Mouse (Mus musculus): ENCODE results near the gene D130052B06Rik. TPM values are rescaled to one million over a fixed set of nuclear protein-coding genes. Genes with fewer than 3 reads are reported as not detected.

Gene D130052B06Rik
- 0.09 TPM in 1 of 2 replicates, not detected in the other for polyA plus RNA-seq (2016; fragmentation: Nextera tagmentation; extraction: Ambion mirVana)

GRCm38 (mm10) chr11:33598986-33599385 lies at the start of gene D130052B06Rik:
Gene D130052B06Rik, plus strand, starts transcription at chr11:33599302.
- H3K4me1 ChIP-seq (replicated peaks): no peaks in the 10 kb centered on the region
- H3K4me3 ChIP-seq (replicated peaks): no peak within 1 kb of the TSS
- no peak within 1 kb of the TSS for H3K4me2 ChIP-seq
- 70% methylated on average over 4 of the region's 4 CpGs for WGBS
- H3K9ac ChIP-seq (replicated peaks): no peak within 1 kb of the TSS
- H3K27me3 ChIP-seq: peaks cover 2% of the 10 kb centered on the region; the same call in 1 of the 2 replicates
- H3K9me3 ChIP-seq: no peaks in the 10 kb centered on the region
- H3K36me3 ChIP-seq: no peaks in the 10 kb centered on the region
- H3K27ac ChIP-seq: no peak within 1 kb of the TSS
- no peak for ATAC-seq (ENCODE audit: insufficient number of reproducible peaks, insufficient read depth, low FRiP score, low TSS enrichment, low read depth)

- no peak overlapping the region for H3K27ac ChIP-seq
- no peak overlapping the region for H3K9ac ChIP-seq (replicated peaks)
- H3K27me3 ChIP-seq: no peaks in the 10 kb centered on the region
- H3K4me3 ChIP-seq (replicated peaks): no peak overlapping the region
- H3K4me2 ChIP-seq: no peak overlapping the region
- H3K4me1 ChIP-seq (replicated peaks): no peaks in the 10 kb centered on the region
- ATAC-seq (ENCODE audit: insufficient number of reproducible peaks, insufficient read depth, low FRiP score, low TSS enrichment, low read depth): no peak
- 81% methylated on average over 14 of the region's 14 CpGs for WGBS
- H3K36me3 ChIP-seq: no peaks in the 10 kb centered on the region
- no peaks in the 10 kb centered on the region for H3K9me3 ChIP-seq
Measured at GRCm38 (mm10) chr11:33550861-33551560, 48.1 kb upstream of the D130052B06Rik start.

- Histone ChIP-seq H3K27me3 (no peaks in the 10 kb centered on the region), H3K4me3 (replicated peaks) (no peak overlapping the region), H3K36me3 (no peaks in the 10 kb centered on the region), H3K4me1 (replicated peaks) (no peaks in the 10 kb centered on the region), H3K27ac (no peak overlapping the region), H3K4me2 (no peak overlapping the region), H3K9ac (replicated peaks) (no peak overlapping the region), H3K9me3 (no peaks in the 10 kb centered on the region)
- ATAC-seq (ENCODE audit: insufficient number of reproducible peaks, insufficient read depth, low FRiP score, low TSS enrichment, low read depth): no peak
- WGBS: 82% methylated on average over 8 of the region's 8 CpGs
Measured at GRCm38 (mm10) chr11:33554123-33554522, 45.0 kb upstream of the D130052B06Rik start.

GRCm38 (mm10) chr11:33563921-33564320 lies 35.2 kb upstream of the D130052B06Rik start:
- H3K27ac ChIP-seq: no peak overlapping the region
- H3K4me3 ChIP-seq (replicated peaks): no peak overlapping the region
- H3K27me3 ChIP-seq: no peaks in the 10 kb centered on the region
- H3K4me1 ChIP-seq (replicated peaks): no peaks in the 10 kb centered on the region
- H3K9ac ChIP-seq (replicated peaks): no peak overlapping the region
- 81% methylated on average over 2 of the region's 2 CpGs for WGBS
- H3K4me2 ChIP-seq: no peak overlapping the region
- no peaks in the 10 kb centered on the region for H3K36me3 ChIP-seq
- ATAC-seq (ENCODE audit: insufficient number of reproducible peaks, insufficient read depth, low FRiP score, low TSS enrichment, low read depth): no peak
- no peaks in the 10 kb centered on the region for H3K9me3 ChIP-seq

GRCm38 (mm10) chr11:33570413-33570812 lies 28.7 kb upstream of the D130052B06Rik start:
- Histone ChIP-seq H3K4me2 (no peak overlapping the region), H3K9me3 (no peaks in the 10 kb centered on the region)
- no peak for ATAC-seq (ENCODE audit: insufficient number of reproducible peaks, insufficient read depth, low FRiP score, low TSS enrichment, low read depth)

GRCm38 (mm10) chr11:33574944-33575343 lies 24.2 kb upstream of the D130052B06Rik start:
- Histone ChIP-seq H3K27me3 (0 out of 2 replicates have a peak, but pooled peaks cover 2% of the 10 kb centered on the region), H3K4me3 (replicated peaks) (no peak overlapping the region), H3K27ac (no peak overlapping the region), H3K9me3 (no peaks in the 10 kb centered on the region), H3K36me3 (no peaks in the 10 kb centered on the region), H3K4me2 (no peak overlapping the region), H3K4me1 (replicated peaks) (no peaks in the 10 kb centered on the region; the same call in 1 of the 2 replicates), H3K9ac (replicated peaks) (no peak overlapping the region)
- 88% methylated on average over 3 of the region's 3 CpGs for WGBS
- no peak for ATAC-seq (ENCODE audit: insufficient number of reproducible peaks, insufficient read depth, low FRiP score, low TSS enrichment, low read depth)

More at GRCm38 (mm10) chr11:33570413-33570812, 28.7 kb upstream of the D130052B06Rik start:
- no peaks in the 10 kb centered on the region for H3K4me1 ChIP-seq (replicated peaks)
- no peak overlapping the region for H3K9ac ChIP-seq (replicated peaks)
- no peak overlapping the region for H3K4me3 ChIP-seq (replicated peaks)
- H3K36me3 ChIP-seq: no peaks in the 10 kb centered on the region
- H3K27me3 ChIP-seq: no peaks in the 10 kb centered on the region
- no peak overlapping the region for H3K27ac ChIP-seq

GRCm38 (mm10) chr11:33578859-33579258 lies 20.2 kb upstream of the D130052B06Rik start, which contains the start of gene Gabrp:
Gene Gabrp, minus strand, starts transcription at chr11:33578959.
- ATAC-seq (ENCODE audit: insufficient number of reproducible peaks, insufficient read depth, low FRiP score, low TSS enrichment, low read depth): no peak
- no peaks in the 10 kb centered on the region for H3K36me3 ChIP-seq
- no peak within 1 kb of the TSS for H3K9ac ChIP-seq (replicated peaks)
- no peak within 1 kb of the TSS for H3K4me3 ChIP-seq (replicated peaks)
- no peak within 1 kb of the TSS for H3K4me2 ChIP-seq
- H3K27me3 ChIP-seq: peaks cover 5% of the 10 kb centered on the region; the same call in 1 of the 2 replicates
- H3K4me1 ChIP-seq (replicated peaks): no peaks in the 10 kb centered on the region; the same call in 1 of the 2 replicates
- H3K27ac ChIP-seq: no peak within 1 kb of the TSS
- 56% methylated on average over 6 of the region's 6 CpGs for WGBS
- H3K9me3 ChIP-seq: no peaks in the 10 kb centered on the region

- Histone ChIP-seq H3K4me1 (replicated peaks) (no peaks in the 10 kb centered on the region; the same call in 1 of the 2 replicates), H3K27me3 (peaks cover 5% of the 10 kb centered on the region; the same call in 1 of the 2 replicates), H3K4me3 (replicated peaks) (no peak overlapping the region), H3K36me3 (no peaks in the 10 kb centered on the region), H3K27ac (no peak overlapping the region), H3K9me3 (no peaks in the 10 kb centered on the region), H3K4me2 (no peak overlapping the region), H3K9ac (replicated peaks) (no peak overlapping the region)
- ATAC-seq (ENCODE audit: insufficient number of reproducible peaks, insufficient read depth, low FRiP score, low TSS enrichment, low read depth): no peak
- WGBS: 61% methylated on average over 3 of the region's 3 CpGs
Measured at GRCm38 (mm10) chr11:33579621-33580020, 19.5 kb upstream of the D130052B06Rik start.

GRCm38 (mm10) chr11:33586614-33587013 lies 12.5 kb upstream of the D130052B06Rik start:
- Histone ChIP-seq H3K4me3 (replicated peaks) (no peak overlapping the region), H3K9ac (replicated peaks) (no peak overlapping the region), H3K27ac (no peak overlapping the region), H3K9me3 (no peaks in the 10 kb centered on the region), H3K4me2 (no peak overlapping the region), H3K27me3 (no peaks in the 10 kb centered on the region), H3K4me1 (replicated peaks) (no peaks in the 10 kb centered on the region), H3K36me3 (no peaks in the 10 kb centered on the region)
- WGBS: 77% methylated on average over 6 of the region's 6 CpGs
- no peak for ATAC-seq (ENCODE audit: insufficient number of reproducible peaks, insufficient read depth, low FRiP score, low TSS enrichment, low read depth)

GRCm38 (mm10) chr11:33590771-33591170 lies 8.3 kb upstream of the D130052B06Rik start:
- no peaks in the 10 kb centered on the region for H3K4me1 ChIP-seq (replicated peaks)
- H3K27me3 ChIP-seq: peaks cover 1% of the 10 kb centered on the region; the same call in 1 of the 2 replicates
- H3K9me3 ChIP-seq: no peaks in the 10 kb centered on the region
- H3K4me2 ChIP-seq: no peak overlapping the region
- no peak overlapping the region for H3K27ac ChIP-seq
- H3K36me3 ChIP-seq: no peaks in the 10 kb centered on the region
- ATAC-seq (ENCODE audit: insufficient number of reproducible peaks, insufficient read depth, low FRiP score, low TSS enrichment, low read depth): no peak
- no peak overlapping the region for H3K4me3 ChIP-seq (replicated peaks)
- 86% methylated on average over 3 of the region's 3 CpGs for WGBS
- H3K9ac ChIP-seq (replicated peaks): no peak overlapping the region

- Histone ChIP-seq H3K4me2 (no peak overlapping the region), H3K9ac (replicated peaks) (no peak overlapping the region), H3K4me3 (replicated peaks) (no peak overlapping the region), H3K27ac (no peak overlapping the region), H3K9me3 (no peaks in the 10 kb centered on the region), H3K4me1 (replicated peaks) (no peaks in the 10 kb centered on the region), H3K27me3 (peaks cover 2% of the 10 kb centered on the region; the same call in 1 of the 2 replicates), H3K36me3 (no peaks in the 10 kb centered on the region)
- 68% methylated on average over 4 of the region's 4 CpGs for WGBS
- no peak for ATAC-seq (ENCODE audit: insufficient number of reproducible peaks, insufficient read depth, low FRiP score, low TSS enrichment, low read depth)
Measured at GRCm38 (mm10) chr11:33592826-33593225, 6.3 kb upstream of the D130052B06Rik start.

Data from limb, embryonic 12.5 days (tissue).